Mouse (Mus musculus) C2C12 (cell line): ENCODE measurements around the gene Ss18l2. TPM values are rescaled to one million over a fixed set of nuclear protein-coding genes. Genes with fewer than 3 reads are reported as not detected.

Experiments
- H3K27me3 ChIP-seq: one replicate; pipeline ENCODE4 v1.6.1; 2011; ENCODE audit not compliant: control insufficient read depth, insufficient read depth, insufficient read length
- H3K36me3 ChIP-seq: one replicate; pipeline ENCODE4 v1.6.1; 2011; ENCODE audit not compliant: control insufficient read depth, insufficient read depth
- H3K4me3 ChIP-seq: one replicate; pipeline ENCODE4 v1.5.1; 2011; ENCODE audit warnings: mild to moderate bottlenecking, control low read depth; ENCODE audit not compliant: poor library complexity, insufficient read depth, severe bottlenecking
- H3K79me2 ChIP-seq: one replicate; pipeline ENCODE4 v1.6.1; 2011; ENCODE audit not compliant: control insufficient read depth, insufficient read depth
- H3K79me3 ChIP-seq: one replicate; pipeline ENCODE4 v1.6.1; 2011; ENCODE audit warnings: low read depth, control low read depth
- H3ac ChIP-seq: one replicate; pipeline ENCODE3; 2011; ENCODE audit warnings: low read depth; ENCODE audit not compliant: control insufficient read depth, insufficient read length
- CEBPB ChIP-seq: IDR thresholded peaks from one replicate; pipeline ENCODE4 v1.6.1; 2011; ENCODE audit warnings: low read depth, mild to moderate bottlenecking, control low read depth, moderate library complexity
- CTCF ChIP-seq: IDR thresholded peaks from one replicate; pipeline ENCODE4 v1.5.1; 2011; ENCODE audit not compliant: control insufficient read depth, insufficient read depth, insufficient read length
- FOSL1 ChIP-seq: IDR thresholded peaks from one replicate; pipeline ENCODE4 v1.8.0; 2011; ENCODE audit warnings: mild to moderate bottlenecking, low read length; ENCODE audit not compliant: poor library complexity, insufficient read depth, severe bottlenecking
- MAX ChIP-seq: IDR thresholded peaks from one replicate; pipeline ENCODE4 v1.6.1; 2011; ENCODE audit warnings: mild to moderate bottlenecking, control low read depth
- MYOD1 ChIP-seq: IDR thresholded peaks from one replicate; pipeline ENCODE4 v1.6.1; 2011; ENCODE audit warnings: low read depth; ENCODE audit not compliant: control insufficient read depth, insufficient read length
- MYOG ChIP-seq: IDR thresholded peaks from one replicate; pipeline ENCODE4 v1.6.1; 2011; ENCODE audit not compliant: control insufficient read depth, insufficient read length; ENCODE audit errors: extremely low read depth
- USF1 ChIP-seq: IDR thresholded peaks from one replicate; pipeline ENCODE4 v1.6.1; 2011; ENCODE audit warnings: low read depth, mild to moderate bottlenecking, control low read depth, moderate library complexity
- polyA plus RNA-seq: library from polyadenylated mRNA; unstranded; fragments of >200 nt; fragmentation: generic; extraction: Trizol; gene quantifications from one replicate; pipeline ENCODE4 v1.2.1, GENCODE M21; 2012; ENCODE audit warnings: missing spikeins

The Ss18l2 gene
- polyA plus RNA-seq, 1 experiment: 44.7 TPM

DNA sequence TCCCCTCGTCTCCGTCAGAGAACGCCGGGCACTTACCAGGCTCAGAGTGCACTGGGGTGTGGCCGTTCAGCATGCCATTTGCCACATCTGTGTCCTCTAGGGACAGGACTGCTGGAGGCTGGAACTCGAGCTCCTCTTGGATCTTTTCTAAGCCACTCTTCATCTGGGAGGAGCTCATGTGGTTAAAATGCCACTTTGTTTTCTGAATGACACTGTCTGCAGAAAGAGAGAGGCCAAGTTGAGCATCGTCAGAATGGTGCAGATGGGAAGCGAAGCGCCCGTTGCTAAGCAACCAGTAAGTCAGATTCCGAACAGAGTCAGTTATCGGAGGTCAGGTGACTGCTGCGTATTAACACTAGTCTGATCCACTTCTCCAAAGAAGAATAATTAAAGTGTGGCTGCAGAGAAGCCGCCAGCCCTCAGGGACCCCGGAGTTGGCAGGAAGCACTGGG, 19.9 kb upstream of the Ss18l2 start:
- TF ChIP-seq CEBPB (no peak), MYOD1 (no peak), FOSL1 (no peak)
- H3K27me3 ChIP-seq: no peaks in the 10 kb centered on the region
- no peak overlapping the region for H3ac ChIP-seq
- no peaks in the 10 kb centered on the region for H3K79me3 ChIP-seq
- peaks cover 12% of the 10 kb centered on the region for H3K36me3 ChIP-seq
- no peaks in the 10 kb centered on the region for H3K79me2 ChIP-seq
- no peak overlapping the region for H3K4me3 ChIP-seq

DNA sequence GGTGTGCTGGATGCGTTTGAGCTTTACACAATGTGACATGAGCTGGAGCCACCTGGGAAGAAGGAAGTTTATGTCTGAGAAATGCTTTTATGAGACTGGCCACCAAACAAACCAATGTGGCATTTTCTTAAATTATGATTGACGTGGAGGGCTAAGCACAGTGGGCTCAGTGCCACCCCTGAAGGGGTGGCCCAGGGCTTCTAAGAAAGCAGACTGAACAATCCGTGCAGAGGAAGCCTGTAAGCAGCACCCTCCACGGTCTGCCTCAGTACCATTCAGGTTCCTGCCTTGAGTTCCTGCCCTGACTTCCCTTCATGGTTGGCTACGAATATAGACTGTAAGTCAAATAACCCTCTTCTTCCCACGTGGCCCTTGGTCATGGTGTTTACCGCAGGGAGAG, 19.4 kb upstream of the Ss18l2 start:
- TF ChIP-seq MAX (no peak), USF1 (no peak), CEBPB (no peak), MYOD1 (no peak), MYOG (no peak)
- H3K79me2 ChIP-seq: no peaks in the 10 kb centered on the region
- H3K27me3 ChIP-seq: no peaks in the 10 kb centered on the region
- no peak overlapping the region for H3ac ChIP-seq
- peaks cover 12% of the 10 kb centered on the region for H3K36me3 ChIP-seq
- no peaks in the 10 kb centered on the region for H3K79me3 ChIP-seq
- H3K4me3 ChIP-seq: no peak overlapping the region

DNA sequence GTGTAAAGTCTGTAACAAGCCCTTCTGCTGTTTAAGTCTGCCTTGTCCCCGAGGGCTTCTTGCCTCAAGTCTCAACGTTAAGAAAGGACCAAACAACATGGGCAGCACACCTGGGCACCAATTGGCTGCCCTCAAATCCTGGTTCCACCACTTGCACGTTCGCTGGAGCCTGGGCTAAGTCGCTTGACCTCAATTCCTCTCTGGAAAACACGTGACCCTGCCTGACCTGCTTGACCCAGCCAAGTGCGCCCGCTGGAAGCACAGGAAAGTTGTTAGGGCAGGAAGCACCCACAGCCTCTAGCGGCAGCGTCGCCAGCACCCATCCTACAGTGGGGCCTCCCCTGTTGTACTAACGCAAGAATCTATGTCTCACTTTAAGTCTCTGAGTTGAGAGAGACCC, 15.4 kb upstream of the Ss18l2 start:
- H3ac ChIP-seq: no peak overlapping the region
- H3K27me3 ChIP-seq: no peaks in the 10 kb centered on the region
- H3K36me3 ChIP-seq: peaks cover 3% of the 10 kb centered on the region
- no peaks in the 10 kb centered on the region for H3K79me2 ChIP-seq
- TF ChIP-seq MYOG (no peak), CTCF (no peak), USF1 (no peak), CEBPB (no peak), FOSL1 (no peak), MYOD1 (no peak), MAX (no peak)
- no peaks in the 10 kb centered on the region for H3K79me3 ChIP-seq
- no peak overlapping the region for H3K4me3 ChIP-seq

DNA sequence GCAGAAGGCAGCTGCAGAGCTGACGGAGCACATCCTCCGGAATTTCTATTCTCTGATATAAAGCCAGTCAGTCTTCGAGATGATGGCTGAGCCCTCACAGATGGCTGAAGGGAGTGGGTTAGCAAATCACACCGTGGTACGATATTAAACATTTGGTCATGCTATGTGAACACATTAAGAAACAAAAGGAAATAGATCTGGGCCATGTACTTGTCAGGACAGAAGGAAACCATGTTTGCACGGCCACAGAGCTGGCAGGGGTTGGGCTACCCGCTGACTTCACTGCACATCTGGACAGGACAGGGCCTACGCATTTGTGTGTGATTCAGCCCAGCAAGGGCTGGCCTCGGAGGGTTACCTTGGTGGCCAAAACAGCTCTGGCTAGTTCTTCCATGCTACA, 13.5 kb upstream of the Ss18l2 start:
- H3K36me3 ChIP-seq: no peaks in the 10 kb centered on the region
- TF ChIP-seq MYOG: no peak
- no peak for TF ChIP-seq FOSL1
- TF ChIP-seq USF1: no peak
- no peak for TF ChIP-seq CEBPB
- TF ChIP-seq MYOD1: no peak
- no peak for TF ChIP-seq CTCF
- TF ChIP-seq MAX: no peak

DNA sequence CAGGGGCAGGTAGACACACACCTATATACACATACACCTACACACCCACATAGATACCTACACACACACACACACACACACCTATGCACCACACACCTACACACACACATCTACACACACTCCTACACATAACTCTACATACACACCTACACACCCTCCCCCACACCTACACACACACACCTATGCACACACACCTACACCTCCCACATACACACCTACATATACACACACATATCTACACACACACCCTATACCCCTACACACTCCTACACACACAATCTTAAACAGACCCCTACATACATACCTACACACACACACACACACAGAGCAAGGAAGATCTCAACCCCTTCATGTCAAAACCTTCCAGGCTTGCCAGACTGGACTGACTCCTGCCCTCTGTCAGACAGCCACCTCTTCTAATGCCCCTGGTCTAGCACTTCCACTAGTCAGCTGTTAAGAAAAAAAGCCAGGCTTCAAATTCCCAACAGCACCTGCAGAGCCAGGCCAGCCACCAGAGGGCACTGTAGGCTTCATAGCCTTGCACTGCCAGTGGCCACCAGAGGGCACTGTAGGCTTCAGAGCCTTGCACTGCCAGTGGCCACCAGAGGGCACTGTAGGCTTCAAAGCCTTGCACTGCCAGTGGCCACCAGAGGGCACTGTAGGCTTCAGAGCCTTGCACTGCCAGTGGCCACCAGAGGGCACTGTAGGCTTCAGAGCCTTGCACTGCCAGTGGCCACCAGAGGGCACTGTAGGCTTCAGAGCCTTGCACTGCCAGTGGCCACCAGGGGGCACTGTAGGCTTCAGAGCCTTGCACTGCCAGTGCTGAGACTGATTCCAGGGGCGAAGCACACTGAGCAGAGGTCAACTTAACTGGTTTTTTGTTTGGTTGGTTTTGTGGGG, 12.7 kb upstream of the Ss18l2 start:
- Histone ChIP-seq H3K36me3 (no peaks in the 10 kb centered on the region), H3K79me3 (no peaks in the 10 kb centered on the region), H3K27me3 (no peaks in the 10 kb centered on the region), H3ac (no peak overlapping the region), H3K79me2 (no peaks in the 10 kb centered on the region), H3K4me3 (no peak overlapping the region)
- TF ChIP-seq CTCF (peak; percentile 92), CEBPB (no peak)

More for the DNA sequence above, 13.5 kb upstream of the Ss18l2 start:
- Histone ChIP-seq H3ac (no peak overlapping the region), H3K79me3 (no peaks in the 10 kb centered on the region), H3K4me3 (no peak overlapping the region), H3K79me2 (no peaks in the 10 kb centered on the region), H3K27me3 (no peaks in the 10 kb centered on the region)

DNA sequence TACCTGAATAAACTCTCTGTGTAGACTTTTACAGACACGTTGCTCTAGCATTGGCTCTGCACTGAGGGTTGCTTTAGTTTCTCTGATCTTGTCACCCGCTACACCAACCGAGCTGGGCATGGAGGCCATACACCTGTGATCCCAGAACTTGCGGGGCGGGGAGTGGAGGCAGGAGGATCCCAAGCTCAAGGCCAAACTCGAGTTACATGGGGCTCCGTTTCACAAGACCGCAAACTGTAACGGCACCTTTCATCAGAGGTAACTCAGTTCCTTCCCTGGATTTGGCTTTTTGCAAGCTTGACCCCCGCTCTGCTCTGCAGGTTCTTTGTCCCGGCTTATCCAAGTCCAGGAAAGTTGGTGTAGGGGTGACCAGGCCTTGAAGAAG, 5.9 kb upstream of the Ss18l2 start:
- peak overlapping the region; percentile 50 for H3ac ChIP-seq
- H3K27me3 ChIP-seq: no peaks in the 10 kb centered on the region
- peak overlapping the region; percentile 40 for H3K4me3 ChIP-seq
- TF ChIP-seq USF1 (no peak), CEBPB (no peak), MYOG (no peak), MYOD1 (no peak), FOSL1 (no peak), MAX (no peak)
- H3K79me3 ChIP-seq: no peaks in the 10 kb centered on the region
- H3K36me3 ChIP-seq: no peaks in the 10 kb centered on the region
- H3K79me2 ChIP-seq: no peaks in the 10 kb centered on the region
